Mouse (Mus musculus) T-helper 1 cell (primary cell): ENCODE measurements around the gene 3110009E18Rik.

ENCODE experiments used
- in situ Hi-C: fragments of 300-600 bp; cut with MboI, MseI; formaldehyde crosslinking; loops from one replicate; pipeline ENCODE4 v1.15.1; 2025; ENCODE audit warnings: high pct_unique_total_duplicates

3110009E18Rik gene

DNA sequence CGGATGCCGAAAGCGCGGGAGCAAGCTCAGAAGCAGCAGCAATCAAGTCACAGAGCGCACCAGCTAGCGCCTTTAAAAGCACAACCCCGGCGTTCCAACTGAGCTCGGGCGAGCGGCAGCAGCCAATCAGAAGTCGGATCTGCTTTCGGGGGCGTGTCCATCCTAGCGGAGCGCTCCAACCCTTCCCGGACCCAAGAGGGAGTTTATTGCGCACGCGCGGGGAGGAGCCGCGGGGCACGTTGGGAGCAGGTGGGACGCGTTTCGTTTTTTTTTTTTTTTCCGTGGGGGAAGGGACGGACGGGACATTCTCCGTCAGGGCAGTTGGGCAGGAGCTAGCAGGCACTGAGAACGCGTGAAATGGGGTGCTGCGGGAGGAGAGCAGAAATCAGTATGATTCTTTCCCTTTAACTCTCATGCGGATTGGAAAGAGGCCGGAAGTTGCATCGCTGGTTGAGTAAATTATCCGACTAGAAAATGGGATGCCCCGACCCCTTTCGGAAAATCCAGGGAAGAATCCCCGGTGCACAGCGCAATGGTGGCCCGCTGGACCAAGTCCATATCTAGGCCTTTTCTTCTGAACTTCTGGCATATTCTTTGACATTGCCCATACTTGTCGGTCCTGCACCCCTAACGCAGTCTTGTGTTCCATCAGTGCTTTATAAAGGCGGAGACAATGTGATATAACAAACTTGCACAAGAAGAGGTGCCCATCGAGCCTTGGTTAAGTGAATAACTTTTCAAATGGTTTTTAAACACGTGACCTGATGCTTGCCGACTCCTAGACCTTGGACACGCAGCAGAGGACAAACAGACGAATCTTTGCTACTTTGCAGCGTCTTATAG, at the start of gene 3110009E18Rik, which contains the start of gene Dbi:
Gene 3110009E18Rik (plus strand): TSS at position 219 of the 843 bp plus-strand sequence.
Gene Dbi (minus strand): TSS at position 110 of the 843 bp plus-strand sequence.
- in situ Hi-C loops, result loop anchor here (10.0 kb wide), 1 partner anchor 1726 kb away; no protein-coding TSS in a partner anchor

DNA sequence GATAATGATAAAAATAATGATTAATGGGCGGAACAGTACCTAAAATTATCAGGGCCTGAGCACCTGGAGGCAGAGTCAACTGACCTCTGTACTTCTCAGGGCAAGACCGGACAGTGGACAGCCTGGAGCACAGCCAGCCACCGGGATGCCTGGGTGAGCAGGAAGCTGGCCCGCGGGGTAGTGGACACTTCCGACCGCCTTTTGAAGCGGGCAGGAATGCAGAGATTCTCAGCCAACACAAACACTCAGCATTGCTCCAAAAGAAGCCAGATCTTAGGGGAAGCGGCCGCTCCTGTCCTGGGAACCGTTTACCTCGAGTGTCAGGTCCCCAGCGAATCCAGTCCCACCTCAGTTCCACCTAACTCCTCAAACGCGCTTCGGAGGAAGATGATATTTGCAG, 48.1 kb upstream of the 3110009E18Rik start:
- in situ Hi-C loops, result no loop called here

DNA sequence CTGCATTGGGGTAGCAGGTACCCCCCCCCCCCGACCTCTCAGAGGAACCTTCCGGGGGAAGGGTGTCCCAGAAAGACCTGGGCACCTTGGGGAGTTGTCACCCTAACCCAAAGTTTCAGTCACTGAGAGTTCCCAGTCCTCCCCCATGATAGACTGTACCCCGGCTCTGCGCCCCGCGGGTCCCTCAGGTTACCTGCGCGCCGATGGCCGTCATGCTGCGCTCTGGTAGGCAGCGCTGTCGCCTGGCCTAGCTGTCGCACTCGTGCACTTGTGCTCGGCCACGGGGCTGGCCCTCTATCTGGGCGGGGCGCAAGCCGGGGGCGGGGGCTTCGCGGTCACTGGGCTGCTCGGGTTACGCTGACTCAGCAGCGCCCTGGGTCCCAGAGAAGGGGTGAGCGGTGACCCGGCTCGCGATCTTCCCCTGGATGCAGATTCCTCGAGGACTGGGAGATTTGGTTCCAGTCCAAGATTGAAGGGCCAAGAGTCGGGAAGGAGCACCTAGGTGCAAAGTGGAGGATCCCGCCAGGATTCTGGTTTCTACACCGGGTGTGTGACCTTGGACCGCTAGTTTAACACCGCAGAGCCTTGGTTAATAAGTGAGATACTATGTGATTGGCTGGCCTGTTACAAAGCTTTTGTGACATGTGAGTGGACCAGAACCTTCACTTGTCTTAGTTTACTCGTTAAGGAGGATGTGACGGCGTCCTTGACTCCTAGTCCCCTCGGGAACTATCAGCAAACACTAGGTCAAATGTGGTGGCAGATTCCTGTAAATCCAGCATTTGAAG, 47.3 kb upstream of the 3110009E18Rik start, which contains the start of gene Tmem37:
Gene Tmem37 (minus strand): TSS at position 556 of the 788 bp plus-strand sequence.
- in situ Hi-C loops, result no loop called here

DNA sequence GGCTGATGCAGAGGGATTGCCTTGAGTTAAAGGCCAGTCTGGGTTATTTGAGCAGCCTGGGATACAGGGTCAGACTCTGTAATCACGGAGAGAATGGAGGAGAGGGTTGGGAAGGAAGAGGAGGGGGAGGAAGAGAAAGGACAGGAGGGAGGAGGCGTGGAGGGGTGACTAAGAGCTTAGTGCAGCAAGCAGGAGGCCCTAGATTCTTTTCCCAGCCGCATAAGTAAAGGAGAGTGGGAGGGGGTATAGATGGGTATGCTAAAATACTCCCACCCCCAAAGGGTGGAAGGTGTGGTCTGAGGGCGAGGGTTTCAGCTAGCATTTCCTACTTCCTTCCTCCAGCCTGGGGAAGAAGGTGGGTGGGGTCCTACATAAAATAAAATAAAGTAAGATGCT, 46.7 kb upstream of the 3110009E18Rik start:
- in situ Hi-C loops, result no loop called here

DNA sequence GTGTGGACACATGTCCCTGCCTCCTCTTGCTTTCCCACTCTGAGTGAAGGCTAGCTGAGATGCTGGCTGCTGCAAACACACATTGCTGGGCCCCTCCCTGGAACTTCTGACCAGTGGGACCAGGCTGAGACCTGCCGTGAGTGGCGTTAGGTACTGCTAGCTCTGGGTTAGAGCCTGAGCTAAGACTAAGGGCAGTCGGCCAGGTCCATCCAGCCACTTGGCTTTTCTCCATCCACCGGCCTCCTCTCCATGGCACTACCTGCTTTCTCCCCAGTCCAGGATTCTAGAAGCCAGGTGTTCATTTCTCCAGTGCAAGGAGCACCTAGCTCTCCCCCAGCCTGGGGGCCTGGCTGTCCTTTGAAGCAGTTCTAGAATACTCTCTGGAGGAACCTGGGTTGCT, 46.1 kb upstream of the 3110009E18Rik start:
- in situ Hi-C loops, result no loop called here

DNA sequence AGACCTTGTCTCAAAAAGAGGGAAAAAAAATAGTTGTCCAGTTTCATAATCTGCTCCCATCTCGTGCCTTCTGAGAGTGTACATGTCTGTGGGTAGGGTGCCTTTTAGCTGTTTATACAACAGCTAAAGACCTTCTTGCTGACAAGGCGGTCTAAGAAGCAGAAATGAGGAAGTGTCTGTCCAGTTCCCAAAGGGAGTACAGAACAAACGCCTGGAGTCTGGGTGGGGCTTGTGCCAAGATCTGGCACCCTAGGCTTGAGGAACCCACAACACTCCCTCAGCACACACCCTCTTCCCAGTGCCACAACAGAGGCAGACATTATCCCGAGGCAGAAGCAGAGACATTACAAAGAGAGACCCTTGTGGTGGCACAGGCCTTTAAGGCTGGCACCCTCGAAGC, 45.5 kb upstream of the 3110009E18Rik start:
- in situ Hi-C loops, result no loop called here

DNA sequence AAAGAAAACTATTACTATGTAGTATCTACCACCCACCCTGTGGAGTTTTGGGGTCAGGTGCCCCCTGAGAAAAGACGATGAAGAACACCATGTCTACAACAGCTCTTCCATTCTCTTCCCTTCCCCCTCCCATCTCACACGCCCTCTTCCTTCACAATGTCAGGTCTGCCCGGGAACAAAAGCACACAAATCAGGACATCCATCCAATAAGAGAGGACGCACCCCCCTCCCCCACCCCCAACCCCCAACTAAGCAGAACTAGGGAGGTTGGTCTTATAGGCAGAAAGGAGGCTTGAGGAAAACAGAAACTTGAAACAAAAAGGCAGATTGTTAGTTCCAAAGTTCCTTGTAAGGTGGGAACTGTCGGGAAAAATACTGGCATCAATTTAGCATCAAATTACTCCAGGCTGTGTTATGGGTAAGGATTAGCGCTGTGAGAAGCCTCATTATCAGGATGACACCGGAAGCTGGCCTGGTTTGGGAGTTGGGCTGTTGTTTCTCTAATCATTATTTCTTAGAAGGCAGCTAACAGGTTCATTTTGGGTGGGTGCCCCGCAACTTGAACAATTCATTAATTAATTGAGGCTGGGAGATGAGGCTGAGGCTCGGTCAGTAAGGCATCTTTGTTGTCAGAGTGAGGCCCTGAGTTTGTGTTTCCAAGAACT, 43.1 kb upstream of the 3110009E18Rik start:
- in situ Hi-C loops, result no loop called here

DNA sequence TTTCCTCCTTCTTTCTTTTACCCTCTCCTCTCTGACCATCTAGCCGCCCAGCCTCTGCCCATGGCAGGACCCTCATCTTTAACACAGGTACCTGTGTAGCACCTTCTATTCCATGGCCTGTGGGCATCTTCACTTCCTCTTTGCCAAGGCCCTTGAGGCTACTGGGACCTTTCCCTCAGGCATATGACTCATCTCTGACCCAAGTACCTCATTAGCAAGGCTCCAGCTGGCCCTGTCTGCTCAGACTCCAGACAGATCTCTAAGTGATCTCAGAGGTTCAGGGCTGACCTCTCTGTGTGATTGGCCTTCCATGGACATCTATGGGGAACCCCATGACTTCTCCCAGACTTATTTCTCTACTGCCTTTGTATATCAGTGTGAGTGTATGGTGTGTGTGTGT, 40.4 kb upstream of the 3110009E18Rik start:
- in situ Hi-C loops, result no loop called here

DNA sequence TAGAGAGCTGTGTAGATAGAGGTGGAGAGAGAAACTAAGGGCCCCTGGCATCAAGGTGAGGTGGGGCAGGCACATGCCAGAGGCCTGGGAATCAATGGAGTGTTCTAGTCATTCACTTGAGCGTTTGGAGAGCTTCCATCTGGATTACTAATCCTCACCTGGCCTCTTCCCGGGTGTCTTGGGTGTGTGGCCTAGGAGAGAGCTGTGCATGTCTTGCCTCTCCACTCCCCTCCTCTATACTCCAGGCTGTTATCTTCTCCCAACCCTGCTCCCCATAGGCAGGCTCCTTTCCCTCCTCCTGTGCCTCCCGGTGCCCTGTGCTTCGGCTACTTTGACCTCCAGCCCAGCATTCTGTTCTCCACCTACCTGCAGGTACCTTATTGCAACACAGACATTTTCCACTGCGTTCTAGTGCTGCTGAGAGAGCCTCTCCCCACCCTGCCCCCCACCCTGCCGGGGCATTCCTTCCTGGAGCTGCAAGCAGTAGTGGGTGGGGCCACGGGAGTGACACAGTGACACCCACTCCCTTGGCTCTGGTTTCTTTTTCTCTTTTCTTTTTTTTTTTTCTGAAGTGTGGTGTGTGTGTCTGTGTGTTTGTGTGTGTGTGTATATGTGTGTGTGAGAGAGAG, 37.9 kb upstream of the 3110009E18Rik start:
- in situ Hi-C loops, result no loop called here

DNA sequence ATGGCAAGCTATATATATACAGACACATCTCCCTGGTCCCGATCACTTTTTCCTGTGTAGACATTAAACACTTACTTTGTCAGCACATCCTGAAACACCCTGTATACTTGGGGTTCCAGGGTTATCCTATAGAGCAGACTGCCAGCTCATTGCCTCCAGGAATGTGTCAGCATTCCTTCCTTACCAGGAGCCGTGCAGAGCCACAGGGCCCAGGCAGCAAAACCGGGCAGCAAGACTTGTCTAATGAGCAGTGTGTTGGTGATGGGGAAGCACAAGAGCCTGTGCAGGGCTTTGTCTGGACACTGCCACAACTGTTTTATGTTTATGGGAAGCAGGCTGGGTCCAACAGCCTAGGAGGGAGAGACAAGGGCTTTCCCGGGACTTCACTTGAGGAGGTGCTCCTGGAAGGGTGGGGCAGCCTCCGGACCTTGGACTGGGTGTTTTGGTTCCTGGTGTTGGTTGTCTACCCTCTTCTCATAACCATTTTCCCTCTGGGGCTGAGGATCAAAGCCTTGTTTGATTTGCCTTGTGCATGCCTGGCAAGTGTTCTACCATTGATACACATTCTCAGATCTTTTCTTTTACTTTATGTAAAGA, 37.0 kb upstream of the 3110009E18Rik start:
- in situ Hi-C loops, result no loop called here

DNA sequence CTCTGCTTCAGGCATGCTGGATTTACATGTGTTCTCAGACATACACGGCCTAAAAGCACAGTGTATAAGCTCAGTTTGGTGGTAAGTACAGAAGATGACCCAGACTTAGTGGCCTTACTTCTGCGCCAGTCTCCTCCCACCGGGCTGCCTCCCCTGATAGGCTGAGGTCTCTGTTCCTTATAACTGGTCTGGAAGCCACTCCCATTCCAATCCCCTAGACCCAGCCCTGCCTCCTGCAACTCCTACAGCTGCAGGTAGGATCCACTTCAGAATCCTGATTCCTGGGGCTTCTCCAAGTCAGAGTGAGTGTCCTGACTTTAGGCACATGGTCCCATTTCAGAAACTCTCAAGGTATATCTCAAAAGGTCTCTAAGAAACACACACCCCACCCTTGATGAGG, 35.3 kb upstream of the 3110009E18Rik start:
- in situ Hi-C loops, result no loop called here

DNA sequence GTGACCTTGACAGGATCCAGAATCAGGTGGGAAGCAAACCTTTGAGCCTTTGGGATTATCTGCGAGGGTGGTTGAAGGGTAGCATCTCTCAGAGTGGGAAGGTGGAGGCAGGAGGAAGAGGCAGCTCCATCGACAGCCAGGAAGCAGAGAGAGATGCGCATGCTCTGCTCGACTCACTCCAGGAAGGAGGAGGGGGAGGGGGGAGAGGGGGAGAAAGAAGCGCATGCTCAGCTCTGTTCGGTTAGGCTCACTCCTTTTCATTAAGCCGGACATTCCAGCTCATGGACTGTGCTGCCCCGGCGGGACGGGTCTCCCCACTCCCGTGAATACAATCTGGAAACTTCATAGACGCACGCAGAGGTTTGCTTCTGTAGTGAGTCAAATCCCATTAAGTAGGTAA, 34.3 kb upstream of the 3110009E18Rik start:
- in situ Hi-C loops, result no loop called here

DNA sequence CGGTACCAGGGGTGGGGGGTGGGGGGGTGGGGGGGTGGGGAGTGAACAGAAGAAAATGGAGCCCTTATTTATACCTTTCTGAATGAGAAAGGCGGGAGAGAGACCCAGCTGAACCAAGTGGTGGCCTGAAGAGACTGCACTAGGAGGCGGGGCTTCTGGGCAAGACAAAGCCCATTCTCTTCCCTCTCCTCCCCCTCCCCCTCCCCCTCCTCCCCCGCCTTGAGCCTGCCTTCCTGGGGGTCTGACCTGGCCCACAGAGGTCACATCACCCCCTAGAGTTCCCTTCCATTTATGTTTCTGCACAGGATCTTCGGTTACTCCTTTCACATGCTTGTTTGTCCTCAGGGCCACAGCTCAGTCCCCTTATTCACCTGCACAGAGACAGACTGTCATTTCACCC, 31.8 kb upstream of the 3110009E18Rik start:
- in situ Hi-C loops, result no loop called here

DNA sequence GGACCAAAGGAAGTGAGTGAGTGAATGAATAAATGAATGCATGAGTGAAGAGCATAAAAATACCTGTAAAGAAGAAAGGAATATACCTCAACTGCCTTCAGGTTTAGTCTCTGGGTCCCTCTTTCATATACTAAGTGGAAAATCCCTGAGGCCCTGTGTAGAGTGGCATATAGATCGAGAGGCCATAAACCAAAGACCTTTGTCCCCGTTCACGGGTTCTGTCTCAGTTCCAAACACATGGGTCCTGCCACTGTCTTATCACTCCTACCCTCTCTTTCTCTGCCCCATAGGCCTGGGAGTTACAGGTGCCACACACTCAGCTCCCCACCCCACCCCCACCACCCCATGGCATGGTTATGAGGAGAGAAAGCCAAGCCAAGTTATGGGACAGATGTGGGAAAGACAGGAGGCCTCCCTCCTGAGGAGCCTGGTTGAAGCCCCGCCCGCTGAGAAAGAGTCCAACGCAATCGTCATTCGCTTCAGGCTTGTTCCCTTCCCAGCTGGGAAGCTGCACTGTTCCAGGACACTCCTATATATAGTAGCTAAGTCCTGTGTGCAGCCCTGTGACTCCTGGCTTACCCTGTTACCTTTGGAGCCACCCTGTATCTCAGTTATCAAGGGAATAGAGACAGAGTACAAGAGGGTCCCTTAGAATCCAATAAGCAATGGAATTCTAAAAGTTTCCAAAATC, 30.0 kb upstream of the 3110009E18Rik start:
- in situ Hi-C loops, result loop anchor here (5.0 kb wide), 1 partner anchor 59 kb away; no protein-coding TSS in a partner anchor

DNA sequence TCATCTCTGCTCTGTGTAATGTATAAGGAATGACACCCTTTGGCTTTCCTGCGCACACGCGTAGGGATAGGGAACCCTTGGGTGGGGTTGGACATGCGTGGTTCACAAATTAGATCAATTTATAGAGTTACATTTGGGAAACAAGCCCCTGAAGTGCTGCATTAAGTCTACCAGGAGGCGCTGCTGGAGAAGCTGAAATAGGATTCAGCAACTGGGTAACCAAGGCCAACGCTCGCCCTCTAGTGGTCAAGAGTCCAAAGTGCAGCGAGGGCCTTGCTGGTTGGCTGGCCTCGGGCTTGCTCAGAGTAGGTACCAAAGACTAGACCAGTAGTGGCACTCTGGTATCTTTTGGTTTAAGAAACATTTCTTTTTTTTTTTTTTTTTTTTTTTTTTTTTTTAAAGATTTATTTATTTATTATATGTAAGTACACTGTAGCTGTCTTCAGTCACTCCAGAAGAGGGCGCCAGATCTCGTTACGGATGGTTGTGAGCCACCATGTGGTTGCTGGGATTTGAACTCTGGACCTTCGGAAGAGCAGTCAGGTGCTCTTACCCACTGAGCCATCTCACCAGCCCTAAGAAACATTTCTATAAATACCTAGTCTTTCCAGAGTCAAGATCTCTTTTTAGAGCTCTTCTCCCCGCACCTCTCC, 27.4 kb upstream of the 3110009E18Rik start:
- in situ Hi-C loops, result loop anchor here (5.0 kb wide), 1 partner anchor 61 kb away; no protein-coding TSS in a partner anchor

DNA sequence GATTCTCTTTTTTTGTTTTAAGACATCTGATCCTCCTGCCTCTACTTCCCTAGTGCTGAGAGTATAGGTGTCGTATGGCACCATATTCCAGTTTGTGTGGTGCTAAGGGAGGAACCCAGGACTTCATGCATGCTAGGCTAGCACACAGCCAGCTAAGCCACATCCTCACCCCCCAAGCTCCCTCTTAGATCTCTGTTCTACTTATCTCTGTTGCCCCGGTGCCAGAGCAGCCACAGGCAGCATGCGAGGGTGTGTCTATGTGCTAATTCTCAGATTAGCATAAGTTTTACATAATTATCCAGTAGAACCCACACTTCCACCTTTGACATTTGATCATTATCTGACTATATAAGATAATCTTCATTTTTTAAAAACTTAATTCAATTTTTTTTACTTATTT, 26.1 kb upstream of the 3110009E18Rik start:
- in situ Hi-C loops, result loop anchor here (5.0 kb wide), 1 partner anchor 63 kb away; no protein-coding TSS in a partner anchor

DNA sequence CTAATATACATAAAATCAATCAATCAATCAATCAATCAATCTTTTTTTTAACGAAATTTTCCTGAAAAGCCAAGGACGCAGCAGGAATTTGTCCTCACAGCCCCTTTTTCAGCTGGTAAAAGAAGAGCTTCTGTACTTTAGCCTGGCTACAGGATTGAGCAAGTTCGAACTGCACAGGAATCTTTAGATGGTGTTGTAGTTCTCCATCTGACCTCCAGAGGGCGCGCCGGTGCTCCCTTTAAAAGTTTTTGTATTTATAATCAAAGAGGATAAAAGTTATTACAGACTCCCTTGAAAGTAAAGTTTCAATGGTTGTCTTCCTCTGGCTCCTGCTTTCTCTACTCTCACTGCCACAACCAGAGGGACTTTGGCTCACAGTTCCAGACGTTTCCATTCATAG, 22.7 kb upstream of the 3110009E18Rik start:
- in situ Hi-C loops, result no loop called here

DNA sequence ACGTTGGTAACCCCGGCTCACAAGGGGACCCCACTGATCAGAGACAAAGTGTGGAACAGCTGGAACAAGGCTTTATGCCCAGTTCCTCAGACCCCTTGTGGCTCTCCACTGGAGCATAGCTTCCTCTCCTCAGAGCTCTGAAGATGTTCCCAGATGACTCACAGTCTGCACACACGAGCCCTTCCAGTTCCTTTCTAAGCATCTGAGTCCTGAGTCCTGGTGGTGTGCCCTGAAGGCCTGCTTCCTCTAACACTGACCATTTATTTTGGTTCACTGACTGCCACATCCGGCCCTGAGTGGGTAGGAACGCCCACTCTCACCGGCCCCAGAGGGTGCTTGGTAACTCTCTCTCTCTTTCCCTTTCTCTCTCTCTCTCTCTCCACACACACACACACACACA, 21.5 kb upstream of the 3110009E18Rik start:
- in situ Hi-C loops, result no loop called here

DNA sequence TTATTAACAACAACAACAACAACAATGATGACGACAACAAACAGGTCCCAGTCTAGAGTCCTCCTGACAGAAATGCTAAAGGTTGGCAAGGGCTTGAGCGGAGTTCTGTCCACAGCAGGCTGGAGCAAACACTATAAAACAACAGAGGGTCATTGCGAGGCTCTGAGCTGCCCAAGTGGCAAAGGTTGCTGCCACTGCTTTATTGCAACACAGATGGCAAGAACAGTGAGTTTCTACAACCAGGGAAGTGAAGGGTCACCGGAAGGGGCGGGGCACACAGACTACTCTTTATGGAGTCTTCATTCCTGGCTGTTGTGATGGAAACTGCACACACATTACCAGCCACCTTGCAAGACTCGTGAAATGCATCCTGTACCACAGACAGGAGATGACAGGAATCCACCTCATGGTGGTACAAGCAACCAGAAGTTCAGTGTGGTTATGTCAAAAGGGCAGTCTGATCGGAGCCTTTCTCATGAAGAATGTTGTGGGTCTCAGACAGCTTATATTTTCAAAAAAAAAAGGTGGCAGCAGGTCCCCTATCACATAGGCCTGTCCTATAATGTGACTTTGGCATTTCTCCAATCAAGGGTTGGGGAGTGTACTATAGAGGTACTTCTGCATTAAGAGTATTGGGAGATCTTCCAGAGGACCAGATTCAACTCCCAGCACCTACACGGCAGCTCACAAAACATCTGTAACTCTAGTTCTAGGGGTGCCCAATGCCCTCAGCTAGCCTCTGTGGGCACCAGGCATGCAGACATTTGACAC, 20.3 kb upstream of the 3110009E18Rik start:
- in situ Hi-C loops, result no loop called here
